Mouse (Mus musculus): ENCODE data around the gene Gm10639.
"Not testable (repeated sequence)": the region's sequence is repeated elsewhere in the genome, so short reads cannot be mapped to it uniquely, and the experiment has no call there.

Gm10639 gene

GRCm38 (mm10) chr9:78348206-78349004 is 58.7 kb downstream of the Gm10639 start:
- not testable (repeated sequence) for DNase-seq

- not testable (repeated sequence) for DNase-seq
Measured at GRCm38 (mm10) chr9:78349141-78349540, 59.4 kb downstream of the Gm10639 start.

- not testable (repeated sequence) for DNase-seq
Measured at GRCm38 (mm10) chr9:78350007-78350406, 60.3 kb downstream of the Gm10639 start.

GRCm38 (mm10) chr9:78351504-78352220 is 61.9 kb downstream of the Gm10639 start:
- no peak for DNase-seq

All from right cerebral cortex, postnatal 14 days (tissue).